Mouse (Mus musculus) left cerebral cortex, adult 18-20 months (tissue): ENCODE measurements around the gene Tmem108. TPM values are rescaled to one million over a fixed set of nuclear protein-coding genes. Genes with fewer than 3 reads are reported as not detected.

Source experiments
- DNase-seq, 2 experiments: peaks; one replicate each; pipeline ENCODE4 v3.0.0; 2021 to 2022; ENCODE audit warnings: low spot score in 2 of 2, mixed read lengths in 1 of 2
- total RNA-seq, 2 experiments: library from RNA; stranded (reverse); gene quantifications; 2 replicates each; pipeline ENCODE4 v1.2.3; 2021

The Tmem108 gene
- total RNA-seq, 2 experiments from 2014 or later = 23.7 to 25.9 TPM

GRCm38 (mm10) chr9:103465293-103465692 is 296.3 kb downstream of the Tmem108 start:
- DNase-seq = no peak

GRCm38 (mm10) chr9:103463833-103464232 is 297.8 kb downstream of the Tmem108 start:
- DNase-seq = no peak

DNA sequence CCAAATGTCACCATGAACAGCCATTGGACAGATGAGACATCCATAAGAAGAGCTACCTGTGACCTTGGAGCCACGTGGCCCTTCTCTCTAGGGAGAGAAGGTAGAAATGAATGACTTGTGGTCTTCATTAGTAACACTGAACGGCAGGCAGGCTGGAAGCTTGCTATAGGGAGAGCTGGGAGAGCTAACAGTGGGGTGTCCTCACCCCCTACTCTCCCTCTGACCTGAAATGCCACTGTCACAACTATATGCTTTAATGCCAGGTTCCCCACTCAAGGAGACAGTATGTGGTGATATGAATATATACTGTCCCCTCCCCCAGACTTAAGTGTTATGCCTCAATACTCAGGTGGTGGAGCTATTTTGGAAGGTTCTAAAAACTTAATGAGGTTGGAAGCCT is 301.8 kb downstream of the Tmem108 start:
- no peak for DNase-seq

DNA sequence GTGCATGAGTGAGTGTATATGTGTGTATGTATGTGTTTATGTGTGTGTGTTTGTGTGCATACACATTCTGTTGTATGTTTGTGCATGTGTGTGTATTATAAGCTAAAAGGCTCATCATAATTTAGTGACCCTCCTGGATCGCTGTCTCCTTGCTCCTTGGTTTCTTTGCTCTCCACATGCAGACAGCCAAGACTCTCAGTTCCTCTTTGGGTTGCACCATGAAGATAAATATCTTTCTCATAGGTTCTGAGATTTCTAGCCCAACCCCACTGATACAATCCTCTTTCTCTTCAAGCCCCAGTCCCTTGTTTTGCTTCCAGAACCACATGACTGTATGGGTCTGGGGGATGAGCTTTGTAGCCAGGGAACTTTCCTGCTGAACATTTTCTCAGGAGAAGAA is 302.3 kb downstream of the Tmem108 start:
- DNase-seq = no peak

DNA sequence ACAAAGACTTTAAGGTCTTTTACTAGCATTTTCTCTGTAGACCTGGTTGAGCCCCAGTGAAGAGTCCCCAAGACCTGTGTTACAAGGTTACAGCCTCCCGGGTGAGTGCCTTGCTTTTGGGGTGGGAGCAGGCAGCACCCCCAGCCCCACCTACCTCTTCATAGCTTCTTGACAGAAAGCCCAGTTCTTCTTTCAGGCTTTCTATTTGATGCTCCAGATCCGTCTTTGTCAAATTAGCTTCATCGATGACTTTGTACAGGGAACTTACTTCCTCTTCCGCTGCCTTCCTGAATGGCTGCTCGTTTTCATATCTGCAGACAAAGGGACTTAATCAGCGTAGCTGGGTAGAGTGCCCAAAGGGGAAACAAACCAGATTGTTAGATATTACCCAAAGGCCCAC is 312.0 kb downstream of the Tmem108 start:
- DNase-seq = no peak

DNA sequence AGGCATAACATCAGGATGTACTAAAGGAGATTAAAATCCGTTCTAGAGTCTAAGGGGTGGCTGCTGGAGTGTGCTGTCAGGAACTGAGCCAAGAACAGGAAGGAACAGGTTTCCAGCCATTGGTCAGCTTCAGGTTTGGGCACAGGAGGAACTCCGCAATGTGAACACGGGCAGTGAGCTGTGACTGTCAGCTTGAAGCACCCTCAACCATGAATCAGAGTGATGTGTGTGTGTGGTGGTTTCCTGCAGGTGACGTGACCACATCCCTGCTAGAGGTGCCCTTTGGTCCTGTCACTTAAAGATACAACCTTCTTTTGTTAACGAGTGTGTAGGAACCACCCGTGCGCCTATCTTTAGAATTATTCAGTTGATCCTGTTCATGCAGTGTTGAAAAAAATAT is 312.5 kb downstream of the Tmem108 start:
- no peak for DNase-seq

DNA sequence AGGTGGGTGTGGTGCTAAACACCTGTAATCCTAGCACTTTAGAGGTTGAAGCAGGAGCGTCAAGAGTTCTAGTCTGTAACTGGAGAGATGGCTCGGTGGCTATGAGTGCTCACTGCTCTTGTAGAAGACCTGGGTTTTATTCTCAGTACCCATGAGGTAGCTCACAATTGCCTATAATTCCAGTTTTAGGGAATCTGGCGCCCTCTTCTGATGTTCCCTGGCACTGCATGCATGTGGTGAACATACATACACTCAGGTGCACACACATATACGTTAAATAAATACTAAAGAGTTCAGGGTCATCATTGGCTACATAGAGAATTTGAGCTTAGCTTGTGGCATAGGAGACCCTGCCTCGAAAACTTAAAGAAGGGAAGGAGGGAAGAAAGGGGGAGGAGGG is 317.0 kb downstream of the Tmem108 start:
- DNase-seq = no peak

GRCm38 (mm10) chr9:103443824-103444185 is 317.8 kb downstream of the Tmem108 start:
- DNase-seq = no peak

- no peak for DNase-seq
Measured at GRCm38 (mm10) chr9:103443121-103443823, 318.4 kb downstream of the Tmem108 start.

GRCm38 (mm10) chr9:103440597-103440996 is 321.0 kb downstream of the Tmem108 start:
- no peak for DNase-seq

DNA sequence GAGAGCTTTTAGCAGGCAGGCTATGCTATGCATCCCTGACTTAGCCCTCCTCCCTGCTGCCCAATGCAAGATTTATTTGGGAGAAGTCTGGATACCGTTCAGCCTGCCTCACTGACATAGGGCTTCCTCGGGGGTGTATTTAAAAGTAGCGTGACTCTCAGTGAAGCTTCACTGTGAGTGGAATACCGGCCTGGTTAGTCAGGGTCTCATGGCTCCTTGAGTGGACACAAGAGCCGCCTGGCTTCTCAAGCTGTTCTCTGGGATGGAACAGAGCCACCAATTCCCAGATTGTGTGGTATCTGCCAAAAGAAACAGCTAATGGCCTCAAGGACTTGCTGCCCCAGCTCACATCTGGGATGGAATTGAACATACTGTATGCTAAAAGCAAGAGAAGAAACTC is 324.5 kb downstream of the Tmem108 start:
- DNase-seq = no peak

- DNase-seq = no peak
Measured at GRCm38 (mm10) chr9:103434116-103434515, 327.5 kb downstream of the Tmem108 start.

Other genes starting within 250 kb of the Tmem108 start
- gene Nphp3, start 240.7 kb upstream of the Tmem108 start, total RNA-seq = 1 to 10 TPM; 5.6 to 9.1 TPM